Mouse (Mus musculus) thymus, postnatal 36 days (tissue): Measurements from ENCODE around the gene Slc24a3.

Experiments used
- DNase-seq, 2 experiments: peaks; one replicate each; pipeline ENCODE4 v3.0.0; 2022; ENCODE audit warnings: mixed read lengths in 2 of 2

The Slc24a3 gene

DNA sequence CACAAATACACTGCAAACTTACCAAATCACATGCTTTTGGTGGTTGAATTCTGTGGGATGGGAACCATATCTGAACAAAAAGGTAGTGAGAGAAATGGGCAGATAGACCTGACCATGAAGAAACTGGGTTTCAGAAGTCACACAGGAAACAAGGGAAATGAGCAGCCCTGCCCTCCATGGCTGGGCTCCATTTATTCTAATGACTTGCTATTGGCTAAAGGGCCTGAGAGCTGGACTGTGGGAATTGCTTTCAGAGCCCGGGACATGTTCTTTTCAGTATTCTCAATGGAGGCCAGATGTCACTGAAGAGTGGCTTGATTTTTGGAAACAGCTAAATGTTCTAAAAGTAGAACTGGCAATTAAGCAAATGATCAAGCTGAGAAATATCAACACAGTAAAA is 120.9 kb downstream of the Slc24a3 start:
- no peak for DNase-seq

DNA sequence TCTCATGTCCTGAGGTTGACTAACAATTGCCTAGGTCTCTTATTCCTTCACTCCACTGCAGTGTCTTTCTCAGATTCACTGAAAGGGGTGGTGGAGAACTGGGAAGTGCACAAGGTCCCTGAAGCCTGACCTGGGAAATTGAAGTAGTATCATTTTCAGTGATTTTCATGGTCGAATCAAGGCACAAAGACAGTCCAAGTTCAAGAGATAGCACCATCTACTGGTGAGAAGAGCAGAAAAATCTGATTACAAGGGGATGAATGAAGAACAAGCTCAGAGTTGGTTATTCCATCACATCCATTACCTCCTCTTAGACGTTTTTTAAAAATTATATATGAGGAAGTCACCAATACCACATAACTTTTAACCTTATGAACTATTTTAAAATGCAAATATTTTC is 123.9 kb downstream of the Slc24a3 start:
- DNase-seq = no peak

DNA sequence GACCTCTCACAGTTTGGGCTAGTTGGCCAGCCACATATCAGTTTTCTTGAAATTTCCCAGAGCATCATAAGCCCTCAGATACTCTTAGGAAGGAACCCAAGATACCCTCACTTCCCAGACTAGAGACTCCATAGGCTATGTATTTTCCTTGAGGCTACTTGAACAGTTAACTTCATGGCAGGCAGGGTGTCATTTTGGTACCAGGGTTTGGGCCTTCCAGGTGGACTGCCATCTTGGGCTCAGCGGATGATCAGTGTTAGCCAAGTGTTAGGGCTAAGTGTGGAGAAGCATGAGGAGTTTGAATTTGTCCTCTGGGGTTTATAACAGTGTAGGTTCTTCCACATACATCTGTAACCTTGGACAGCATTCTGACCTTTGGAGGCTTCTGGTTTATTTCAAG is 124.6 kb downstream of the Slc24a3 start:
- DNase-seq = no peak

DNA sequence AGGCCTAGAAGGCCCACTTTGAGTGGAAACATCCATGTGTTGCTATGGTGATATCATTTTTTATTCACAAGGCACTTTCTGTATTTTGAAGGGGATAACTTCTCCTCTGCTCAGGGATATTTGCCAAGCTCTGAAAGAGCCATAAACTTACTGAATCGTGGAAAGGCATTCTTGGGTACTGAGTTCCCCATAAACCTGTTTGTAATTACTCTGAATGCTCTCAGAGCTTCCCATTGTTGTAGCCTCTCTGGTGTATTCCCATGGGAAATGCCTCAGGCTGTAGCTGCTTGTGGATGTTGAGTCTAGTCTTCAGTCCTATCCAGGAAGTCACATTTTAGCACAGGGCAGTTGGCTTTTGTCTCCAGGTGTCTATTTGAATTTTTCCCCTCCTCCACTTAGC is 125.3 kb downstream of the Slc24a3 start:
- no peak for DNase-seq

DNA sequence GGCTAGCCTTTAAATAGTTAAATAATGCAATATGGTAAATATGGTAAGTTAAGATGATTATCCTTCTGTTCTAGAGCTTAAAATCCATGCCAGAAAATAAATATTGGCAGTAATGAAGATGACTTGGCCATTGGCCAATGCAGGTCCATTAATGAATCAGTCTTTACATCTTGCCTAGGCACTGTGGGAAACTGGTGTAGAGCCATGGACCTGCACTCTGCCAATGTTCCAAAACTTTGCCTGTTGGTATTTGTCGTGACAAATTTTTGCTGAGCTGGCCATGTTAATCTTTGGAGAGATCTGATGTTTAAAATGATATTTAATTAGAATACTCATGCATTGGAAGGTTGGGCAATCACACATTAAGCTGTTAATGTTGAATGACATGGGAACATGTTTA is 129.4 kb downstream of the Slc24a3 start:
- no peak for DNase-seq

- DNase-seq = no peak
Observed at GRCm38 (mm10) chr2:145299914-145300699, 132.6 kb downstream of the Slc24a3 start.

DNA sequence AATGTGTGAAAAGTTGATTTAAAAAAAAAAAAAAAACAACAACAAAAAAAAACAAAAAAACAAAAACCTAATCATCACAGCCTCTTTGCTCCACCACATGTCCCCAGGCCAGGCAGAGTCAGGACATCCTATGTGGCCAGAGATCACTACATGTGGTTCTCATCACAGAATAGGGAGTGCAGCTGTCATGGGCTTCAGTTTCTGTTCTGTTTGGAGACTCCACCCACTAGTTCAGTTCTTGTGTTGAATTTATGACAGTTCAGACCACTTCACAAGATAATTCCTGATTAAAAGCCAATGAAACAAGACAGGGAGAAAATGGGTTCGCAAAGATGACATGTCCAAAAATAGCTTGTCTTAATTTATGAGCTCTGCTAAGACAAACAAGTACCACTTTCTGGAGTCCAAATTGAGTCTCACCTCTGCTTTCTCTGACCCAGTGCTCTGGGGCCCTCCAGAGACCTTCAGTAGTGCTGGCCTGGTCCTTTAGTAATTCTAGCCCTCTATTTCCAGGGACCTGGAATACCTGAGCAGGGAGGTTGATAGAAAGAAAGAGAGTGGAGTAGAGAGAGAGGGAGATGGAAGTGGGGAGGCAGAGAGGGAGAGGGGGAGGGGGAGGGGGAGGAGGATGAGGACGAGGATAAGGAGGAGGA is 139.8 kb downstream of the Slc24a3 start:
- DNase-seq = no peak

DNA sequence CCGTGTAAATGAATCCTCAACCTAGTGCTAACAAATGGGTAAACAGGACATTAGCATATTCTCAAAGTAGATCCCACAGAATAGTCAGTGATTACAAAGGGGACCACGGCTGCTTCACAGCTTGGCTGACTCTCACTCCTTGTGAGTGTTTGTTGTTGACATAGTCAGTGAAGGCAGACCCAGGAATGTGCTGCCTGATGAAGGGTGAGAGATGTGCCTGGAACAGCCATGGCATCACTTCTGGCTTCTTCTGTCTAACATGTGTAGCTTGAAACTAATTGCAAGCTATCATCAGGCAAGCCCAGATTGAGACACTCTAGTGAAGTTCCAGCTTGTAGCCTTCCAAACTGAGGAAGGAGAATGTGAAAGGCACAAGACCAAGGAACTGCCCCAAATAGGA is 151.4 kb downstream of the Slc24a3 start:
- no peak for DNase-seq

DNA sequence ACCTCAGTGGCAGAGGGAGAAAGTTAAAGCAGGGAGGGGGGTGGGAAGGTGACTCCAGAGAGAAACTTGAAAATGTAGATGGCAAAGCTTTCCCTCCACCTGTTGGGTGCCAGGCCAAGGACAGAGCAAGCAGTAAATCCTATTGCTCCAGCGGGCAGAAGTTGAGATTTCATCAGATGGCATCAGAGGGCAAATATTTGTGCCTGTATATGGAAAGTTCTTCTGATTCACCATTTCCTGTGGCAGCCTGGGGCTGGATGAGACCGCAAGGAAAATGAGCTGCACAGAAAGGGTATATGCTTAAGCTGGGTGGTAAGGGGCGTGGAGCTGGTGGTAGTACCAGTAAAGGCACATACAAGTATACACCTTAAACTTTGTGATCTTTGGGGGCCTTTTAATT is 153.7 kb downstream of the Slc24a3 start:
- no peak for DNase-seq

- no peak for DNase-seq
Observed at GRCm38 (mm10) chr2:145321755-145322154, 154.2 kb downstream of the Slc24a3 start.

DNA sequence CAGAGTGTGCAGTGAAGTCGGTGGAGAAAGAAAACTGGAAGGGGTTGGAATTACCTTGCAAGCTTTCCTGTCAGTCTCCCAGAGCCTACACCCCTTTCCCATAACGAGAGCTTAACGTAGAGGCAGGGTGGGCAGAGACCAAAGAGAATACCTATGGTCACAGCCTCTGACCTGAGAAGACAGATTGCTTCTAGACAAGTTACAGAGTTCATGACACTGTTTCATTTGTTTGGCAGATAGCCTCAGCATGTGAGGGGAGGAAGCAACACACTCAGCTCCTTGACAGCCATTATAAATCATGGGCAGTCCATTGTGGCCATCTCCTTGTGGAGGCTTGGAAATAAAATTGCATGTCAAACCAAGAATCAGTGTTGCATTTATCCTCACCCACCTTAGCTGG is 156.9 kb downstream of the Slc24a3 start:
- DNase-seq = no peak

DNA sequence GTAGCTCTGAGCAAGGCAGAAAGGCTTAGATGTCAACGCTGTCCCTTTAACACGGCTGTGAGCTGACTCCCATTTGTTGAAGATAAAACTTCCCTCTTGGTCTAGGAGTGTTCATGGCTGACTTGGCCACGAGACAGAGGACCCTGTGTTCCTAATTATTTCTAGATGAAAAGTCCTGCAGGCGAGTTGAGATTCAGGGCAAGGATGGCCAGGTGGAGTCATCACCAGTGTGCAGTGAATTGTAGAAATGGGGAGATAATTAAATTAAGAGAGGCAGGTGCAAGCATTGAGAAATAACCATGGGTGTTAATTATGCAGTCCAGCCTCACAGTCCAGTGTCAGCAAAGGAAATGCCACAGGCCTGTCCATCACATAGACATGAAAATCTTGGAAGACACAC is 158.3 kb downstream of the Slc24a3 start:
- DNase-seq = no peak

DNA sequence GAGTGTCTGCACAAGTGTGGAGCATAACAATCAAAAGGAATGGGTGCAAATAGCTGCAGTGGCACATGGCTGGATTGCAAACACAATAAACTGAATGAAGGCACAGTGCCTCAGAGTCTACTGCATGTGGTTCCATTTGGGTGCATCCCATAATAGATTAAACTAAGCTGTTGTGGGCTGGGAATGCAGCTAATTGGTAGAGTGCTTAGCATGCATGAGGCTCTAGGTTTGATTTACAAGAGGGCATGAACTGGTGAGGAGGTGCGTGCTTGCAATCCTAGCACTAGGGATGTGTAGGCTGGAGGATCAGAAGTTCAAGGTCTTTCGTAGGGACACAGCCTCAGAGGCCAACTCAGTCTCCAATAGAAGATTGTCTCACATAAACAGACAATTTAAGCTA is 159.0 kb downstream of the Slc24a3 start:
- no peak for DNase-seq

GRCm38 (mm10) chr2:145329756-145330155 is 162.2 kb downstream of the Slc24a3 start:
- no peak for DNase-seq

DNA sequence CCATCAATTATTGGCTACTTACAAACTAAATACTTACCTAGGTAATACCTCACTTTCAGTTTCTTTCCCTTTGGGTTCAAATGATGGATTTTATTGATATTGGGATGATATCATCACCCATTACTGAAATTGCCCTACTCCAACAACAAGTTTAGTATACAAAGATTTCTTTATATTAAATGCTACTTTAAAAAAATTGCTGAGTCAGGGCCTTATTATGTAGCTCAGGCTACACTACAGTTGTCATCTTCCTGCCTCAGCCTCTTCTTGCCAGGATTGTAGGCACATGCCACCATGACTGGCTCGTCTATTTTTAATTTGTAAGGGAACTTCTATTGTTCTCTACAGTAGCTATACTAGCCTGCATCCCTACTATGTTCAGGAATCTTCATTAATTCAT is 164.0 kb downstream of the Slc24a3 start:
- no peak for DNase-seq

DNA sequence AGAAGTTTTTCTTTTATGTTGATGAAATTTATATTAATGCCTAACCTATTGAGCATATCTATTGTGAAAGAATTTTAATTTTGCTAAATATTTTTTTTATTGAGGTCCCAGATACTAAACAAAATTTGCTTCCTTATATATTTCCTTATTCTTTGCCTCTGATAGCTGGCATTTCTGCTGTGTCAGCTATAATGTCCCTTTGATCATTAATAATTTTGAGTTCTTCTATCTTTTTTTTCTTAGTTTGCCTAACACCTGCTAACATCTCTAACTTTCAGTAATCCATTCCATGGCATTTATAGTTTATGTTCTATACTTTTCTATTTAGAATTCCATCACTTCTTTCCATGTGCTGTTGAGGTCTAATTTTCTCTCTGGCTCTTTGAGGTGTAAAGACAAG is 165.9 kb downstream of the Slc24a3 start:
- no peak for DNase-seq

GRCm38 (mm10) chr2:145336406-145336805 is 168.9 kb downstream of the Slc24a3 start:
- DNase-seq = no peak

GRCm38 (mm10) chr2:145340816-145341215 is 173.3 kb downstream of the Slc24a3 start:
- no peak for DNase-seq

GRCm38 (mm10) chr2:145342956-145343355 is 175.4 kb downstream of the Slc24a3 start:
- no peak for DNase-seq

- no peak for DNase-seq
Observed at GRCm38 (mm10) chr2:145344521-145344920, 177.0 kb downstream of the Slc24a3 start.

DNA sequence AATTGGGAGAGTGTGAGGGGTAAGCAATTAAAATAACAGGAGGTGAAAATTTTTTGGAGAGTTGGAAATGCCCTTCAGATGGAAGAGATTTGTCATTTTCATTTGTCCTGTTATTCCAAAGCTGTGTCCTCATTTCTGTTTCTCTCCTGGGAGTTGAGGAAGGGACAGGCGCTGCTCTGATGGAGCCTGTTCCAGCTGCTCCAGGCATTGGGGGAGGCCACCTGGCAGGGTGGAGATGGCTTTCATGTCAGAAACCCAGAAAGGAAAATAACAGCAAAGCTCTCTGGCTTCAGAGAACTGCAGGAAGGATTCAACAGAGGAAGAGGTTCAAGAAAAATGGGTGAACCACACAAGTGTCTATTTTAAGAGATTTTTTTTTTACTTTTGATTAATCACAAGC is 186.2 kb downstream of the Slc24a3 start:
- DNase-seq = no peak

DNA sequence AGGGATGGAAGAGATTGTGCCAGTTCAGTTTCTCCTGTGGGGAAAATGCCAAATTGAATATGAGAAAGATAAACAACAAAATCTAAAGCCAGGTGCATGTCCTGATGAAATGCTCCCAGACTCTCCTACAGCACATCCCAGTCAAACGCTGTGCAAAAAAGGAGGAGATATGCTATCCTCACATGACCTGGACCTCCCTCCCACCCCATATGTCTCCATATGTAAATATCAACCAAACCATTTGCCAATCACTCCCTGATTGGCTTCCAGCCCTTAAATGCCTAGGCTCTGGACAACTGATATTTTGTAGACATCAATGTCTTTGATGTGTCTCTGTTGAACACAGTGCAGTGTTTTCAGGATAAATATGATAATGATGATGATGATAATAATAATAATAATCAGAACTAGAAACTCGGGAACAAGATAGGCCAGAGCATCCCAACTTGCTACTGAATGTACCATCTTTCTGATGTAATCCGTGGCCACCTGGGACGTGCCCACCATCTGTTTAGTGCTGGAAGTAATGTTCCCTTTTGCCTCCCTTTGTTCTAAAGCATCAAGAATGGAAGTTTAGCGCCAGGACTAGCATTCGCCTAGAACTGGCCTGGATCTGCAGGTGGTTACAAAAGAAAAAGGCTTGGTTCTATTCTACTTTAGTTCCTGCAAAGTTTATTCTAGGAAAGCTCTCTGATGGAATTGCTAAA is 190.8 kb downstream of the Slc24a3 start:
- no peak for DNase-seq

DNA sequence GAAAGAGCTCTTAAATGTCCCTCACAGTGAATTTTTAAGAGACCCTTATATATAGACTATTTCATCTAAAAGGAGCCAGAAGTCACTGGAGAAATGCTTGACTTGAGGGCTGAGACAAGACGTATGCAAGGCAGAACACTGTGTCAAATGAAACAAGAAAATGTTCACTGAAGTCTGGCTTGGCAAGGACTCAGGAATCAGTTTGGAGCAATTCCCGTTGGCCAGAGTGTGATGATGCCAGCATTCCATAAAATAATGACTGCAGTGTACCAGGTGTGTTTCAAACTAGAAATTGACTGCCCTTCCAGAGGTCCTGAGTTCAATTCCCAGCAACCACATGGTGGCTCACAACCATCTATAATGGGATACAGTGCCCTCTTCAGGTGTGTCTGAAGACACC is 196.1 kb downstream of the Slc24a3 start:
- no peak for DNase-seq

DNA sequence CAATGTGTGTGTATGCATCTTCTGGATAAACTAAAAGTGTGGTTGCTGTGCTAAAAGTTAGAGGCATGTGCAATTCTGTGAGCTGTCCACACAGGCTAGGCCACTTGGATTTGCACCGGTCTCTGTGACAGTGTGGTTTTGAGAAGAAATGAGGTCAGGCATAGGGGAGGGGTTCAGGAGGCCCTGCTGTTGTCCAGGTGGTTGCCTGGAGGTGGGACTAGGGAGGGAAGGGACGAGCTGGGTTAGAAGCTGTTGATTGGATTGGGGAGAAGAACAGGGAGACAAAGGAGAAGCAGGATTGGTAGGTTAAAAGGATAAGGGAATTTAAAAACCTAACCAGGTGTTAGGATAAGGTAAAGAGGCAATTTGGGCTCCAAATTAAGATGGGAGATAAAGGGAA is 201.1 kb downstream of the Slc24a3 start:
- DNase-seq = no peak
